Mouse (Mus musculus) CH12.LX (cell line): ENCODE results near the gene Itpr1. TPM values are rescaled to one million over a fixed set of nuclear protein-coding genes. Genes with fewer than 3 reads are reported as not detected.

Experiments
- DNase-seq: peaks from one replicate; pipeline ENCODE4 v3.0.0-alpha.2; 2013; ENCODE audit errors: extremely low read depth
- H3K27ac ChIP-seq: 2 replicates; pipeline ENCODE4 v1.5.1; 2012; ENCODE audit warnings: low read depth, mild to moderate bottlenecking, control low read depth, moderate library complexity; ENCODE audit not compliant: insufficient read depth
- H3K27me3 ChIP-seq: replicated peaks from 2 replicates; pipeline ENCODE3; 2012; ENCODE audit warnings: inconsistent platforms
- H3K36me3 ChIP-seq, 2 experiments: replicated peaks in 1 of 2; 2 replicates each; pipeline versions ENCODE3 to v1.6.1; 2012; ENCODE audit warnings: inconsistent platforms in 1 of 2, low read length in 1 of 2, mild to moderate bottlenecking in 1 of 2, mixed read lengths in 1 of 2, moderate library complexity in 1 of 2; ENCODE audit not compliant: control insufficient read depth in 1 of 2, insufficient read depth in 1 of 2
- H3K4me1 ChIP-seq, 2 experiments: 2 replicates each; pipeline ENCODE4 v1.6.1; 2012; ENCODE audit warnings: inconsistent platforms in 1 of 2, moderate library complexity in 1 of 2; ENCODE audit not compliant: insufficient read depth in 2 of 2, control insufficient read depth in 1 of 2
- H3K4me2 ChIP-seq: 2 replicates; pipeline ENCODE4 v1.6.1; 2012; ENCODE audit warnings: low read depth, mild to moderate bottlenecking, control low read depth; ENCODE audit not compliant: poor library complexity, insufficient read depth, severe bottlenecking
- H3K4me3 ChIP-seq, 3 experiments: fragments of 150-350 bp in 1 of 3; sonication (generic) in 1 of 3; replicated peaks in 1 of 3; 2 replicates each; pipeline versions ENCODE3 to v1.5.1; 2011 to 2012; ENCODE audit warnings: low read depth in 2 of 3, low read length in 2 of 3, mild to moderate bottlenecking in 2 of 3, moderate library complexity in 2 of 3, control low read depth in 1 of 3, improper control_type of control experiment in 1 of 3, inconsistent platforms in 1 of 3, mixed read lengths in 1 of 3; ENCODE audit not compliant: poor library complexity in 1 of 3
- H3K79me2 ChIP-seq: replicated peaks from 2 replicates; pipeline ENCODE4 v1.6.1; 2012; ENCODE audit warnings: mild to moderate bottlenecking, moderate library complexity; ENCODE audit not compliant: control insufficient read depth, poor library complexity, insufficient read depth, severe bottlenecking; ENCODE audit errors: extremely low read depth
- H3K9ac ChIP-seq: 2 replicates; pipeline ENCODE4 v1.6.1; 2012; ENCODE audit warnings: low read depth, mild to moderate bottlenecking, control low read depth, moderate library complexity; ENCODE audit not compliant: insufficient read depth
- H3K9me3 ChIP-seq: replicated peaks from 2 replicates; pipeline ENCODE3; 2012; ENCODE audit warnings: low read length, inconsistent platforms, mixed read lengths
- BHLHE40 ChIP-seq: IDR thresholded peaks from 2 replicates; pipeline ENCODE4 v1.6.1; 2011; ENCODE audit warnings: mild to moderate bottlenecking, low read depth, low read length, improper control_type of control experiment
- CHD2 ChIP-seq: IDR thresholded peaks from 2 replicates; pipeline ENCODE4 v1.6.1; 2011; ENCODE audit warnings: low read length, improper control_type of control experiment
- CTCF ChIP-seq, 2 experiments: IDR thresholded peaks in 1 of 2; conservative IDR thresholded peaks in 1 of 2; 2 replicates each; pipeline ENCODE4 v1.5.1; 2011 to 2012; ENCODE audit warnings: low read depth in 2 of 2, low read length in 2 of 2, improper control_type of control experiment in 1 of 2, inconsistent platforms in 1 of 2, mild to moderate bottlenecking in 1 of 2, moderate library complexity in 1 of 2
- E2F4 ChIP-seq: IDR thresholded peaks from 2 replicates; pipeline ENCODE4 v1.6.1; 2011; ENCODE audit warnings: low read depth, low read length, improper control_type of control experiment; ENCODE audit not compliant: insufficient replicate concordance
- ELF1 ChIP-seq: IDR thresholded peaks from 2 replicates; pipeline ENCODE4 v1.6.1; 2014; ENCODE audit warnings: low read depth, mild to moderate bottlenecking, inconsistent platforms, low read length, improper control_type of control experiment
- EP300 ChIP-seq: IDR thresholded peaks from 2 replicates; pipeline ENCODE4 v1.6.1; 2011; ENCODE audit warnings: low read length, improper control_type of control experiment
- GABPA ChIP-seq: IDR thresholded peaks from 2 replicates; pipeline ENCODE4 v1.6.1; 2012; ENCODE audit warnings: low read depth, low read length, improper control_type of control experiment, inconsistent platforms; ENCODE audit not compliant: insufficient replicate concordance
- IRF4 ChIP-seq: IDR thresholded peaks from 2 replicates; pipeline ENCODE4 v1.6.1; 2014; ENCODE audit warnings: low read depth, mild to moderate bottlenecking, inconsistent platforms, low read length, improper control_type of control experiment
- KAT2A ChIP-seq: IDR thresholded peaks from 2 replicates; pipeline ENCODE4 v1.6.1; 2012; ENCODE audit warnings: low read length, improper control_type of control experiment, inconsistent platforms; ENCODE audit not compliant: insufficient replicate concordance
- MAX ChIP-seq: IDR thresholded peaks from 2 replicates; pipeline ENCODE4 v1.6.1; 2011; ENCODE audit warnings: low read length, improper control_type of control experiment
- MAZ ChIP-seq: IDR thresholded peaks from 2 replicates; pipeline ENCODE4 v1.6.1; 2012; ENCODE audit warnings: low read depth, mild to moderate bottlenecking, inconsistent platforms, low read length, improper control_type of control experiment, moderate library complexity
- MEF2A ChIP-seq: IDR thresholded peaks from 2 replicates; pipeline ENCODE4 v1.6.1; 2014; ENCODE audit warnings: low read depth, mild to moderate bottlenecking, inconsistent platforms, low read length, improper control_type of control experiment, borderline replicate concordance
- MXI1 ChIP-seq: IDR thresholded peaks from 2 replicates; pipeline ENCODE4 v1.6.1; 2011; ENCODE audit warnings: mild to moderate bottlenecking, low read depth, low read length, improper control_type of control experiment
- MYC ChIP-seq: IDR thresholded peaks from 2 replicates; pipeline ENCODE4 v1.6.1; 2011; ENCODE audit warnings: low read depth, mild to moderate bottlenecking, improper control_type of control experiment, low read length
- NELFE ChIP-seq: IDR thresholded peaks from 2 replicates; pipeline ENCODE4 v1.6.1; 2011; ENCODE audit warnings: low read depth, low read length, improper control_type of control experiment
- NRF1 ChIP-seq: IDR thresholded peaks from 2 replicates; pipeline ENCODE4 v1.6.1; 2014; ENCODE audit warnings: low read depth, mild to moderate bottlenecking, inconsistent platforms, low read length, improper control_type of control experiment, moderate library complexity
- PAX5 ChIP-seq: IDR thresholded peaks from 2 replicates; pipeline ENCODE4 v1.6.1; 2012; ENCODE audit warnings: low read length, inconsistent platforms, mixed read lengths
- POLR2A ChIP-seq: IDR thresholded peaks from 2 replicates; pipeline ENCODE4 v1.6.1; 2011; ENCODE audit warnings: low read depth, mild to moderate bottlenecking, improper control_type of control experiment, low read length
- SIN3A ChIP-seq: IDR thresholded peaks from 2 replicates; pipeline ENCODE4 v1.6.1; 2012; ENCODE audit warnings: low read length, improper control_type of control experiment, inconsistent platforms
- SMC3 ChIP-seq: IDR thresholded peaks from 2 replicates; pipeline ENCODE4 v1.6.1; 2011; ENCODE audit warnings: low read depth, low read length, improper control_type of control experiment
- TBP ChIP-seq: conservative IDR thresholded peaks from 2 replicates; pipeline ENCODE4 v1.6.1; 2011; ENCODE audit warnings: low read depth, low read length, improper control_type of control experiment
- TCF12 ChIP-seq: IDR thresholded peaks from 2 replicates; pipeline ENCODE4 v1.6.1; 2014; ENCODE audit warnings: low read depth, mild to moderate bottlenecking, inconsistent platforms, low read length, improper control_type of control experiment
- UBTF ChIP-seq: IDR thresholded peaks from 2 replicates; pipeline ENCODE4 v1.6.1; 2012; ENCODE audit warnings: low read depth, mild to moderate bottlenecking, inconsistent platforms, low read length, improper control_type of control experiment, moderate library complexity
- USF1 ChIP-seq: IDR thresholded peaks from 2 replicates; pipeline ENCODE4 v1.6.1; 2014; ENCODE audit warnings: low read depth, mild to moderate bottlenecking, inconsistent platforms, low read length, improper control_type of control experiment
- ZC3H11A ChIP-seq: IDR thresholded peaks from 2 replicates; pipeline ENCODE4 v1.6.1; 2012; ENCODE audit warnings: low read depth, mild to moderate bottlenecking, inconsistent platforms, low read length, improper control_type of control experiment
- ZKSCAN1 ChIP-seq: IDR thresholded peaks from 2 replicates; pipeline ENCODE4 v1.6.1; 2012; ENCODE audit warnings: low read depth, inconsistent platforms, low read length, improper control_type of control experiment, borderline replicate concordance
- ZMIZ1 ChIP-seq: IDR thresholded peaks from 2 replicates; pipeline ENCODE4 v1.6.1; 2012; ENCODE audit warnings: low read depth, mild to moderate bottlenecking, inconsistent platforms, low read length, improper control_type of control experiment
- ZNF384 ChIP-seq: IDR thresholded peaks from 2 replicates; pipeline ENCODE4 v1.6.1; 2012; ENCODE audit warnings: low read depth, low read length, improper control_type of control experiment, inconsistent platforms
- dilution Hi-C: fragments of 300-500 bp; cut with MboI; formaldehyde crosslinking; loops from 2 replicates; pipeline ENCODE4 v1.14.3; 2020; ENCODE audit warnings: low sequenced_read_pairs; ENCODE audit not compliant: extremely low pct_unique_long_range_greater_than_20kb, extremely low pct_ligation_motif_present
- in situ Hi-C: fragments of 300-500 bp; cut with MboI; formaldehyde crosslinking; loops from 3 replicates; pipeline ENCODE4 v1.14.3; 2019; ENCODE audit warnings: low sequenced_read_pairs, low pct_ligation_motif_present, low pct_unique_long_range_greater_than_20kb, mixed read lengths
- polyA plus RNA-seq: library from polyadenylated mRNA; unstranded; fragments of >175 nt; gene quantifications from 2 replicates; pipeline ENCODE4 v1.2.1, GENCODE M21; 2012; ENCODE audit warnings: low read depth; ENCODE audit not compliant: insufficient read length
- total RNA-seq, 2 experiments: library from RNA; depleted of rRNA; stranded (reverse); fragments of 300-350 nt in 1 of 2; fragments of >200 nt in 1 of 2; gene quantifications; 2 replicates each; pipeline ENCODE4 v1.2.3; 2012 to 2014

Itpr1 gene
- total and polyA plus RNA-seq, 3 experiments = 42.8 to 73.1 (median 53.4) TPM

DNA sequence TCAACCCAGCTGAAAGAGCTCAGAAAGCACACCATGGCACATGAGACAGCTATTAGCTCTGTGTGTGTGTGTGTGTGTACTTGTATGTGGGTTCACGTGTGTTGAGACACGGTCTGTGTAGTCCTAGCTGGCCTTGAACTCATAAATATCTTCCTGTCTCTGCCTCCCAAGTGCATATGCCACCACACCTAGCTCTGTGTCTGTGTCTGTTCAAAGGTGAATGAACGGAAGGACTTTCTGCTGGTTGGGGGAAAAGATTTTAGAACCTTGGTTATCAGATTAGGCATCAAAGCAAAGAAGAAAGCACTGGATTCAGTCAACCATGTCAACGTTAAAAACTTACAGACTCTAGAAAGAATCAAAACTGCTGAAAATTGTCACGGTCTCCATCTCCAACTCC, 321.2 kb downstream of the Itpr1 start:
- dilution Hi-C loops = no loop called here
- no peak for TF ChIP-seq ELF1
- TF ChIP-seq ZKSCAN1 = no peak
- no peak for TF ChIP-seq POLR2A
- no peak for TF ChIP-seq TBP
- TF ChIP-seq NRF1 = no peak
- no peak for TF ChIP-seq CHD2
- TF ChIP-seq MEF2A = no peak
- no peak for TF ChIP-seq E2F4
- no peak for TF ChIP-seq MXI1
- no peak for TF ChIP-seq UBTF
- no peak for TF ChIP-seq ZC3H11A
- TF ChIP-seq MAX = no peak
- TF ChIP-seq MAZ = no peak
- TF ChIP-seq KAT2A = no peak
- TF ChIP-seq NELFE = no peak
- no peak for TF ChIP-seq ZNF384
- TF ChIP-seq BHLHE40 = no peak
- no peak for TF ChIP-seq PAX5
- Histone ChIP-seq H3K4me1 (peaks cover 19 to 67% of the 10 kb centered on the region in 2 experiments), H3K4me3 (no peak overlapping the region), H3K36me3 (peaks cover 10 to 73% of the 10 kb centered on the region in 2 experiments), H3K27me3 (no peaks in the 10 kb centered on the region), H3K27ac (no peak overlapping the region), H3K79me2 (no peaks in the 10 kb centered on the region), H3K4me2 (no peak overlapping the region), H3K9ac (no peak overlapping the region), H3K9me3 (no peaks in the 10 kb centered on the region)
- DNase-seq = no peak
- in situ Hi-C loops = no loop called here

DNA sequence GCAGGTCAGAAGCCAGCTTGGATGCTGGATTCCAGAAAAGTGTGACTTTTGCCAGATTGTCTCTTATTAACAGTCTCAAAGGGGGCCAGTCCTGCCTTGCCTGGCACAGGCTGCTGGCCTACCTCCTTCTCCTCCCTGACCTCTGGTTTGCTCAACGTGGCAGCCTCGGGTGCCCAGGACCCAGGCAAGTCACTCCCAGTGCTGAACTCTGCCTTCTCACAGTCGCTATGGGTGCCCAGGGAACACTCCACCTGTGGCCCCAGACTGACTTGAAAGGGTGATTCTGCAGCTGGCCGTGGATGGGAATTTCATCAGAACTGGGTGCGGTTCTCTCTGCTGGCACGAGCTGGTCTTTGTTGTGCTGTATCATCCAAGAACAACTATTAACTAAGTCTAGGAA, 321.7 kb downstream of the Itpr1 start:
- Histone ChIP-seq H3K9ac (no peak overlapping the region), H3K4me1 (peaks cover 17 to 63% of the 10 kb centered on the region in 2 experiments), H3K4me2 (no peak overlapping the region), H3K27ac (no peak overlapping the region), H3K79me2 (no peaks in the 10 kb centered on the region), H3K4me3 (no peak overlapping the region), H3K9me3 (no peaks in the 10 kb centered on the region), H3K27me3 (no peaks in the 10 kb centered on the region), H3K36me3 (peaks cover 10 to 73% of the 10 kb centered on the region in 2 experiments)
- DNase-seq = no peak
- in situ Hi-C loops (no loop called here), dilution Hi-C loops (no loop called here)
- TF ChIP-seq ELF1 (no peak), ZMIZ1 (no peak), TBP (no peak), PAX5 (no peak), USF1 (no peak), EP300 (no peak), MAX (no peak), CTCF (conservative IDR thresholded peaks at IDR 0.05 in 1 of 2, IDR thresholded peaks at IDR 0.05 in 1 of 2; ENCODE audit: low read depth in 2 of 2, low read length in 2 of 2) (no peak), NRF1 (no peak), MYC (no peak), KAT2A (no peak), SIN3A (no peak), SMC3 (no peak), IRF4 (no peak), GABPA (no peak), MXI1 (no peak), TCF12 (no peak)
